ENCODE assay signal across 1 mouse cellular context in genomic region chr19:10757125-10757524, GRCm38 (mm10).
TF ChIP-seq lines count a peak whose summit lies in the region.

No protein-coding gene starts in this region.

TF ChIP-seq in CH12.LX, 34 proteins besides CTCF, POLR2A, EP300 and RAD21 (continued from another document):
- peak; percentile 36; the same call in 1 of the 2 replicates for TF ChIP-seq MYC (IDR thresholded peaks at IDR 0.05; ENCODE audit: low read depth, low read length)
- TF ChIP-seq UBTF (IDR thresholded peaks at IDR 0.05; ENCODE audit: low read depth, low read length): no peak
- no peak for TF ChIP-seq NELFE (IDR thresholded peaks at IDR 0.05; ENCODE audit: low read depth, low read length)
- TF ChIP-seq POLR2AphosphoS2 (IDR thresholded peaks at IDR 0.05; ENCODE audit: low read depth, low read length): no peak
